Mouse (Mus musculus) heart, postnatal 4 days (tissue): ENCODE data around the gene Ipo4. TPM values are rescaled to one million over a fixed set of nuclear protein-coding genes. Genes with fewer than 3 reads are reported as not detected.

ENCODE experiments used
- DNase-seq: peaks from one replicate; pipeline ENCODE4 v3.0.0; 2021
- total RNA-seq, 2 experiments: library from RNA; stranded (reverse); gene quantifications; 2 replicates each; pipeline ENCODE4 v1.2.3; 2021

Gene Ipo4
- total RNA-seq, 2 experiments from 2014 or later = 64.6 to 67.1 TPM

- DNase-seq = peak; percentile 68
Measured at GRCm38 (mm10) chr14:55629312-55629711, 6.4 kb downstream of the Ipo4 start.

- peak; percentile 20 for DNase-seq
Measured at GRCm38 (mm10) chr14:55628077-55628827, 7.5 kb downstream of the Ipo4 start.

- no peak for DNase-seq
Measured at GRCm38 (mm10) chr14:55618486-55619195, 17.1 kb downstream of the Ipo4 start.

GRCm38 (mm10) chr14:55617822-55618221 is 17.9 kb downstream of the Ipo4 start, which contains the start of gene Rec8:
Gene Rec8, plus strand, starts transcription at chr14:55618037.
- peak; percentile 43 for DNase-seq

- no peak for DNase-seq
Measured at GRCm38 (mm10) chr14:55616844-55617243, 18.9 kb downstream of the Ipo4 start.

GRCm38 (mm10) chr14:55615876-55616275 is 19.9 kb downstream of the Ipo4 start:
- no peak for DNase-seq

GRCm38 (mm10) chr14:55614565-55615178 is 21.1 kb downstream of the Ipo4 start:
- DNase-seq = no peak

- no peak for DNase-seq
Measured at GRCm38 (mm10) chr14:55613346-55613745, 22.4 kb downstream of the Ipo4 start.

- no peak for DNase-seq
Measured at GRCm38 (mm10) chr14:55608339-55608738, 27.4 kb downstream of the Ipo4 start.

- no peak for DNase-seq
Measured at GRCm38 (mm10) chr14:55605743-55606459, 29.9 kb downstream of the Ipo4 start.

- no peak for DNase-seq
Measured at GRCm38 (mm10) chr14:55604823-55605222, 30.9 kb downstream of the Ipo4 start.

- DNase-seq = peak; percentile 93
Measured at GRCm38 (mm10) chr14:55603633-55604576, 31.9 kb downstream of the Ipo4 start.

- no peak for DNase-seq
Measured at GRCm38 (mm10) chr14:55603271-55603632, 32.5 kb downstream of the Ipo4 start, which contains the start of gene Irf9. Gene Irf9, plus strand, starts transcription at chr14:55603571.

- no peak for DNase-seq
Measured at GRCm38 (mm10) chr14:55598521-55599390, 37.0 kb downstream of the Ipo4 start.

GRCm38 (mm10) chr14:55596036-55596690 is 39.6 kb downstream of the Ipo4 start:
- no peak for DNase-seq

GRCm38 (mm10) chr14:55592226-55592625 is 43.5 kb downstream of the Ipo4 start:
- DNase-seq = no peak

- peak; percentile 95 for DNase-seq
Measured at GRCm38 (mm10) chr14:55591331-55591891, 44.3 kb downstream of the Ipo4 start, which contains the start of gene Rnf31. Gene Rnf31, plus strand, starts transcription at chr14:55591708.

- DNase-seq = peak; percentile 95
Measured at GRCm38 (mm10) chr14:55590748-55591330, 44.9 kb downstream of the Ipo4 start, which contains the start of gene Psme2. Gene Psme2, minus strand, starts transcription at chr14:55591113.
